Mouse (Mus musculus): ENCODE results near the gene Mapkapk2.

The Mapkapk2 gene

GRCm38 (mm10) chr1:131079762-131080161, 17.9 kb downstream of the Mapkapk2 start:
- peak; percentile 34 to 41 for DNase-seq

- DNase-seq: no peak
Measured at GRCm38 (mm10) chr1:131078761-131079330, 18.8 kb downstream of the Mapkapk2 start.

GRCm38 (mm10) chr1:131075098-131075791, 22.4 kb downstream of the Mapkapk2 start:
- DNase-seq: no peak

DNA sequence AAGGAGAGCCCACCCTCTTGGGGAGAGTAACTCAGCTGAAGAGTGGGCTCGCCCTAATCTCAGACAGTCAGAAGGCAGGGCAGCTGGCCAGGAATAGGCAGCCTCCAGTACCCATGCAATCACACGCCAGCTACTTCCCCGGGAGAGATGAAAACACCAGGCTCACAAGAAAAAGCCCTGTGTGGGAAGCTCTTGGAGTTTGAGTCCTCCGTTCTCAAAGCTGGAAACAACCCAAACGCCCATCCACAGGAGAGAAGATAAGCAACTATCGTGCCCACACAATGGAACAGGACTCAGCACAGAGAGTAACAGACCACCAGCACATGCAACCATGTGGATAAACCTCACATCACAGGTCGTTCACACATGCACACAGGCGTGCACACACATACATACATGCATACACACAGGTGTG, 23.1 kb downstream of the Mapkapk2 start:
- DNase-seq: no peak

DNA sequence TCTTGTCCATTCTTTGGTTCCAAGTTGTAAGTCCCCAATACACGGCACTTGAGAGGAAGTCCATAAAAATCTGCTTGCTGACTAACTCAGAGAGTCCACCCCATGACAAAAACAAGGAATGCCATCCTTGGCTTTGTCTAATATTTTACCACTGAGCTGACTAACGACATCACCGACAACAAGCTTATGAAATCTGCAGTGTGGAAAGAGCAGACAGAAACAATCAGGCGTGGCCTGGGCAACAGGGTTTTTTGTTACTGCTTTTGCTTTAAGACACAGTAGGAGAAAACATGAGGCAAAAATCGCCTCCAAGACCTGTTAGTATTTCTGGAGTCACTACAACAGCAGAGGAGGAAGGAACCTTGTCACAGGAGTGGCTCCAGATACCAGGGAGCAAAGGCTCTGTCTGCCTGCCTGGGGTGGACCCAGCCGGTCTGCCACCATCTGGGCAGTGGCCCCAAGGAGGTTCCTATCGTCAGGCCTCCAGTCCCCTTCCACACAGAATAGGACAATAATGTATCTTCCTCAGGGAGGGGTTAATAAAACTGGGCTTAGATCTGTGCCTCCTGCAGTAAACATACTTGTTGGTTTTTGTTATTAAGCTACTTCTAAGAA, 25.1 kb downstream of the Mapkapk2 start:
- DNase-seq: no peak

- no peak for DNase-seq
Measured at GRCm38 (mm10) chr1:131069010-131069409, 28.6 kb downstream of the Mapkapk2 start.

DNA sequence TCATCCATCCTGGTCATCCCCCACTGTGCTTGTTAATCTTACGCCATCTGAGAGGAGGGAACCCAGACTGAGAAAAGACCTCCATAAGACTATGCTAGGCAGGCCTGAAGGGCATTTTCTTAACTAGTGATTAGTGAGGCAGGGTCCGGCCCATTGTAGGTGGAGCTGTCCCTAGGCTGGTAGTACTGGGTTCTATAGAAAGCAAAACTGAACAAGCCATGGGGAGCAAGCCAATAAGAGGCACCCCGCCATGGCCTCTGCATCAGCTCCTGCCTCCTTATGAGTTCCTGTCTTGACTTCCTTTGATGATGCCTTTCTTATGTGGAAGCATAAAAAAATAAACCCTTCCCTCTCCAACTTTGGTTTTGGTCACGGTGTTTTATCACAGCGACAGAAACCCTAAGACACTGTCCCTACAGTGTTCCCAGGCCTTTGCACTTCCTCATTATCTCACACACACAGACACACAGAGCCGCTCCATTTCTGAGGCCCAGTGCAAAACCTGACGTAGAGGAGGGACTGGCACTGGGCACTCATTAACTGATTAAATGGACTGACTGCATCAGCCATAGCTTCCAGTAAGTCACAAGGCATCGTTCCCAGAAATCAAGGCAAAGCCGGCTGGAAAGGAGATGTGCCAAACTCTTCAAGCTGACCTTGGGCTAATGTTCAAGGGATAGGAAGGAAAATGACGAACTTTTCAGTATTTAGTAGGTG, 29.5 kb downstream of the Mapkapk2 start:
- no peak for DNase-seq

GRCm38 (mm10) chr1:131064202-131064601, 33.4 kb downstream of the Mapkapk2 start:
- no peak for DNase-seq

GRCm38 (mm10) chr1:131062821-131063220, 34.8 kb downstream of the Mapkapk2 start:
- no peak for DNase-seq

GRCm38 (mm10) chr1:131061740-131062254, 35.8 kb downstream of the Mapkapk2 start:
- DNase-seq: no peak

DNA sequence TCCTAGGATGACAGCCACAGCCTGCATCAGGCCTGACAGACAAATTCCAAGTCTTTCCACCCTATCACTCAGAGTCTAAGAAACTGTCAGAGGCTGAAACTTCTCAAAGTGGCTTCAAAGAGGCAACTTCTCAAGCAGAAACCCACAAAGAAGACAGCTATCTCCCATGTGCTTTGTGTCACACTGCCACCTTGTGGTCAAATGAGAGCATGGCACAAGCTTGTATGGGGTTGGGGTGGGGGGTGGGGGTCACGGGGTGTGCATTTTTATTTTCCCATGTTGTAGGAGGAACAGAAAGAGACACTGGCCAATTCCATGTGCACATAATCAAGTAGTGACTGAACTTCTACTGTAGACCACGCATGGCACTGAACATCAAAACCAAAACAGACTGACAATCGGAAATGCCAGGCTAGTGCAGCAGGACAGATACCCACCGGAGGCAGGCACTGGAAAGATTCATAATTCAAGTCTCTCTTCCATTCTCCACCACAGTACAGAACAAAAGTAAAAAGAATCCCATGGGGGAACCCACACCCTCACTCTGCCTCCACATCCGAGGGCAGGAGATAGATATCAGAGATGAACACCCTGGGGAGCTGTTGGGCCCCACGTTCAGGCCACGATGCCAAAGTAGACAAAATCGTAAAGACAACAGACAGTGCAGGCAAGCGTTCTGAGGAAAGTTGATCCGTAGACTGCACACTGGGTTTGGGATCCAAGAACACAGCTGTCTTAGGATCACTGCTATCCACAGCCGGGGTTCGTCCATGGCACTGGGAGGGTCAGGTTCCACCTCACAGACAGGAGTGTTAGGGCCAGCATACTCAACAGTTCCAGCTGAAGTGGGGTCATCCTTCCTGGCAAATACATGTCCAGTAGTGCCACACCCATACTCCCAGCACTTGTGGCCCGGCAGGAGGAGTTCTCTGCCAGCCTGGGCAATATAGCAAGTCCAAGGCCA, 37.1 kb downstream of the Mapkapk2 start:
- DNase-seq: peak; percentile 51 to 52

DNA sequence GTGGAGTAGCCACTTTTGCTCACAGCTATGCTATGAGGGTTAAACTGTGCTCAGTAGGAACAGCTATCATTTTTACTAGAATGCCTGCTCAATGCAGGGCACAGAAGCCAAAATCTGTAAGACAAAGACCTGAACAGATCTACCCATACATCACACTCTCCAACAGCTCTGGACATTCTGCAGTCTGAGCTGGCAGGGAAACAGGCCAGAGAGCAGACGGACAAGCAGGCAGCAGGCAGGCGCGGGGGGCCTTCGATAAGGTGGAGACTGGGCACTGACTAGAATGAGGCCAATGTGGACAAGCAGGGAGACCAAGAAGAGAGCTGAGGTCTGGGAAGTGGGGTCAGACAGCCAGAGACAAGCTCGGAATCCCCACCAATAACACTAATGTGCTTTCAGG, 37.8 kb downstream of the Mapkapk2 start:
- DNase-seq: no peak

DNA sequence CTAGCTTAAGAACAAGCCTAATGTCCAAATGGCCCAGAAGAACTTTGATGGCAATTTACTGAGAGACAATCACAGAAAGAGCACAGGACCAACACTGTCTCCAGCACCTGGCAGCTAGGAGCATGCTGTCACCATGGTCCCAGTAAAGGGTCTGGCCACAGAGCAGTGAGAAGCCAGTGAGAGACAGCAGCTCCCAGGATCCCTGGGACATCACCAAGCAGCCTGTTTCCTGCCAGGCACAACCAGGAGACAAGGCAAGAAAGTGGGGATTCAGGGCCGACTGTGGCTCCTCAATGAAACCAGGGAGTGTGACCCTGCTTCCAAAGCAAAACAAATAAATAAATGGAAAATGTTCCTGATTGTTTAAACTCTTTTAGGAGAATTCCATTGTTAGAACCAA, 38.2 kb downstream of the Mapkapk2 start:
- DNase-seq: no peak

DNA sequence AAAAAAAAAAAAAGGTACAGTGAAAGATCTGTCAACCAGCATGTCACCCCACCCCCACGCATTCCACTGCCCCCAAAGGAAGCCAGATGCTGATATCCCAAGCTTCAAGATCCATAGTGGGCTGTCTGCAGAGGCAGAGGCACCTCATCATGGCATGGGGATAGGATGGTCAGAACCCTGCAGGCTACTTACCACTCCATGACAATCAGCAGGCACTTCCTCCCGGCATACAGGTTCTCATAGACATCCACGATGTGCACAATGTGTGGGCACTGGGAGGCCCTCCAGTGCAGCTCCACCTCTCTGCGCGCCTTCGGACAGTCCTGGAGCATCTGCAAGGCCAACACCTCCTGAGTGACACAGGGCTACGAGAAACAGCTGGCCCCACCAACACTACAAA, 39.2 kb downstream of the Mapkapk2 start:
- no peak for DNase-seq

- DNase-seq: no peak
Measured at GRCm38 (mm10) chr1:131054251-131054650, 43.4 kb downstream of the Mapkapk2 start.

DNA sequence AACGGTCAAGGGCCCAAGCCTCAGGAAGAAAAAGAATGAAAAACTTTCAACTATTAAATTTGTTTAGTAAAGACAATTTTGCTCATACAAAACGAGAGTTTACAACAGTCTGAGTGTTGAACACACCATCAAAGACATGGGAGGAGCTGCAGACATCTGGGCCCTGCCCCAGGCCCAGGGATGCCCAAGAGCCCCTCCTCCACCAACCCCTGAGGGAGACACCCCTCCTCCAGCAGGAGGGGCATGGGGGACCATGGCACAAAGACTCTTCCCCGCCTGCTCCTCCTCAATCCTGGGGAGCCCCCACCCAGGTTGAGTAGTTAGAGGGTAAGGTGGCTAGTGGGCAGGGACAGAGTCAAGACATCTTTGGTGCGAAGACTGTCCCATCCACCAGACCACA, 44.0 kb downstream of the Mapkapk2 start:
- no peak for DNase-seq

DNA sequence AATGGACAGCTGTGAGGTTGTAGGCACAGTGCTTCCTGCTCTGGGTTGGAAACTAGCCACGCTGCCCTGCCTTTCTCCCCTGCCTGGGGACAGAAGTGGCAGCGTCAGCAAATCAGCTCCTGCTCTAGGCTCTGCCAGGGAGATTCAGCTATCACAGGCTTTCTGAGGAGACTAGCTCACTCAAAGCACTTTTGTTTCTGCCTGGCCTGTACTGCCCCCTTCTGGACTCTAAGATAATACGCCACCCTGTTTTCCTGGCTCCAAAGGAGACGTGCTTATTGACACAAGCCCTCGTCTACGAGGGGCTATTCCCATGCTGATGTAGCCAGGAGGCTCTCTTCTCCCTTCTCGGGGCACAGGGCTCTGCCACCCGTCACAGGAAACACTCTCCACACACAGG, 44.4 kb downstream of the Mapkapk2 start:
- peak; percentile 43 to 50 for DNase-seq

- DNase-seq: no peak
Measured at GRCm38 (mm10) chr1:131051073-131051472, 46.6 kb downstream of the Mapkapk2 start.

DNA sequence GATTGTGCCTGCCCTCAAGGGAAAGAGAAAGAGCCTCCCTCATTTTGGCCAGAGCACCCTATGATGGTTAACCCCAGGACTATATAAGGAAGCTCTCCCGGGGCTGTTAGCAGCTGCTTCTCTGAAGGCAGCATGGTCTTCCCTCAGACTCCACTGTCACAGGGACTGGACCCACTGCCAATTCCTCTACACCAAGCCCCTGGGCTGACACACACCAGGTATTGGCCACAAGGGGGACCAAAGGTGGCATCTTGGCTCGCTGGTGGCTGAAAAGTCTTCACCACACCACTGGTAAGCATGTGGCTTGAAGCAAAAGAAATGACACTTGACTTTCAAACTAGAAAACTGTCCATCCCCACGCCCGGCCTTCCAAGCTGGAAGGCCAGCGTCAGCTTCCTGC, 47.0 kb downstream of the Mapkapk2 start:
- no peak for DNase-seq

DNA sequence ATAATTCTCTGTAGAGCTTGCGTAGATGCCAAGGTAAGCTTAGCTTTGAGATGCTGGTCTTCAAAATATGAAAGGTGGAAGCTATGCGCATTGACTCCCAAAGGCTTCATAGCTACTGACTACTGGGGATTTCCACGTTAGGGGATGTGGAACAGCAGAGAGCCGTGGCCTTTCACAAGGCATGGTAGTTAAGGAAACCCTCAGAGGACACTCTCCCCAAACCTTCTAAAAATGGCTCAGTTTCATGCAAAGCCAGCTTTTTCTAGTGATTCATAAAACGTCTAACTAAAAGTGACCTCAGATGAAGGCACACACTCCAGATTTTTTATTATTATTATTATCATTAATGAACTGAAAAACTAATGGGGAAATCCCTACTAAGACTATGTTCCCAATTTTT, 47.6 kb downstream of the Mapkapk2 start:
- DNase-seq: no peak

GRCm38 (mm10) chr1:131049361-131049806, 48.2 kb downstream of the Mapkapk2 start:
- no peak for DNase-seq

DNA sequence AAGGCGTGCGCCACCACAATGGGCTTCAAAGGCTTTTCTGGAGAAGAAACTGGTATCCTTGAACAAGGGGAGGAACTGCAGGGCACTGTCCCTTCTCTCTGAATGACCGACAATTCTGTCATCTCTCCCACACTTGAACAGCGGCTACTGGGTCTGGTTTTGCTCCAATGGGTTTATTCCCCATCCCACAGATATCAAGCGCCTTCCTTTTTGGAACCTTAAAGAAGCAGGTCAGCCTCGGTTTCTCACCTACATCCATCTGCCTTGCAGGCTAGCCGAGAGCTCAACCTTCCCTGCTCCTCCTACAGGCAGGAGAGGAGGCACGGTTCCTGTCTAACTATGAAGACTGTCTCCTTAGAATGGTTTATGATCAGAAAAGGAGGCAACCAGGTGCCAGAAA, 48.7 kb downstream of the Mapkapk2 start:
- DNase-seq: no peak
